Mouse (Mus musculus): ENCODE measurements around the gene Armh1.
"Not testable (repeated sequence)": the region's sequence is repeated elsewhere in the genome, so short reads cannot be mapped to it uniquely, and the experiment has no call there.

Gene Armh1

DNA sequence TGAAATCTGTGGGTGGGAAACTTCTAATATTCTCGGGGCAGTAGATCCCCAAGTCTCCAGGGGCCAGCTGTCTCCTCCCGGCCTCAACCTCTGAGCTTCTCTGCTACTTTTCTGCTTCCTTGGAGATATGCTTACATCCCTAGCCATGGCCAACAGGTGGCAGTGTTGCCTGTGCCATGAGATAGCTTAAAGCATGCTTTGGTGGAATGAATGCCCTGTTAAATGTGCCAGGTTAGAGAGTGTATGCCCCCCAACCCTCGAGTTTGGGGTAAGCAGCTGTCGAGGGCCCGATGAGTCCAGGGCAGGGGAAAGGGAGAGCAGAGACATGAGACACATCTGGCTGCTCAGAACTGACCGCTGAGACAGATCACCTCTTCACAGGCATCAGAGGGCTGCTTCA is 18.4 kb upstream of the Armh1 start:
- in situ Hi-C loops (cut with MboI; ENCODE audit: low sequenced_read_pairs): no loop called here

DNA sequence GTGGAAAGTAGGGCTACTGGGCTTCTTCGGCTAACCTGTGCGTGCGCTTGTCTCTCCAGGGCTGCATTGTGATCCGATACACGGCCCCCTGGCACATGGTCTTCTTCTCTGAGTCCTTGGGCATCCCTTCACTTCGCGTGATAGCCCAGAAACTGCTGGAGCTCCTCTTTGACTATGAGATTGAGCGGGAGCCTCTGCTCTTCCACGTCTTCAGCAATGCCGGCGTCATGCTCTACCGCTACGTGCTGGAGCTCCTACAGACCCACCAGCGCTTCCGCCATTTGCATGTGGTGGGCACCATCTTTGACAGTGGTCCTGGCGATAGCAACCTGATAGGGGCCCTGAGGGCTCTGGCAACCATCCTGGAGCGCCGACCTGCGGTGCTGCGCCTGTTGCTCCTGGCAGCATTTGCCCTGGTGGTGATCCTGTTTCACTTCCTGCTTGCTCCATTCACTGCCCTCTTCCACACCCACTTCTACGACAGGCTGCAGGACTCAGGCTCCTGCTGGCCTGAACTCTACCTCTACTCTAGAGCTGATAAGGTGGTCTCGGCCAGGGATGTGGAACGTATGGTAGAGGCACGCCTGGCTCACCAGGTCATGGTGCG is 16.0 kb upstream of the Armh1 start:
- in situ Hi-C loops (cut with MboI; ENCODE audit: low sequenced_read_pairs): no loop called here

DNA sequence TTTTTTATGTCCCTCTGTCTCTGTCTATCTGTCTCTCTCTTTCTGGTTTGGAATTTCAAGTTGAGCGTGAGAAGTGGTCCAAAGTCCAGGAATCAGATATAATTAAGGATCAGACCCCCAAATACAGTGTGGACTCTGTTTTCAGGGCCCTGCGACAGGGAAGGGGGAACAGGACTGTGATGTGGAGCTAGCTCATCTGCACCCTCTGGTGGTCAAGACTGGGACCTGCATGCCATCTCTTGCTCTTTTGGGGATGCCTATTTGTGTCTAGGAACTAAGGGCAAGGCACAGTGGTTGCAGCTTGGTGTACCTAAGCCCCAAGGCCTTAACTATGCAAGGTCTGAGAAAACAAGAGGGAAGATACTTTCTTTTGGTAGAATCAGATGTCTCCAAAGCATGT is 15.4 kb upstream of the Armh1 start:
- in situ Hi-C loops (cut with MboI; ENCODE audit: low sequenced_read_pairs): no loop called here

DNA sequence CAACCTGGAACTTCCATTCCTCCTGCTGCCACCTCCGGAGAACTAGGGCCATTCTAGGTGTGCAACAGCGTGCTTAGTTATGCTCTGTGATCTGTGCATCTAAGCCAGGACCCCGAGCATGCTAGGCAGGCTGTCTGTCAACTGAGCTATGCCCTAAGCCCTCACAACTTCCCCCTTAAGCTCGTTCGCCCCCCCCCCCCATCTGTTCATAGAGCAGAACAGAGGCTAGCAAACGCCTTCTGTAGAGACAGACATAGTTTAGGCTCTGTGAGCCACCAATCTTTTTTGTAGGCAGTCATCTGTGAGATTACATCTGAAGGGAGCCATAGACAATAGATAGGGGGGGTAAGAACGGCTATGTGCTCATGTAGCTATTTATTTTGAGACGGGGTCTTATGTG is 11.1 kb upstream of the Armh1 start:
- in situ Hi-C loops (cut with MboI; ENCODE audit: low sequenced_read_pairs): no loop called here

DNA sequence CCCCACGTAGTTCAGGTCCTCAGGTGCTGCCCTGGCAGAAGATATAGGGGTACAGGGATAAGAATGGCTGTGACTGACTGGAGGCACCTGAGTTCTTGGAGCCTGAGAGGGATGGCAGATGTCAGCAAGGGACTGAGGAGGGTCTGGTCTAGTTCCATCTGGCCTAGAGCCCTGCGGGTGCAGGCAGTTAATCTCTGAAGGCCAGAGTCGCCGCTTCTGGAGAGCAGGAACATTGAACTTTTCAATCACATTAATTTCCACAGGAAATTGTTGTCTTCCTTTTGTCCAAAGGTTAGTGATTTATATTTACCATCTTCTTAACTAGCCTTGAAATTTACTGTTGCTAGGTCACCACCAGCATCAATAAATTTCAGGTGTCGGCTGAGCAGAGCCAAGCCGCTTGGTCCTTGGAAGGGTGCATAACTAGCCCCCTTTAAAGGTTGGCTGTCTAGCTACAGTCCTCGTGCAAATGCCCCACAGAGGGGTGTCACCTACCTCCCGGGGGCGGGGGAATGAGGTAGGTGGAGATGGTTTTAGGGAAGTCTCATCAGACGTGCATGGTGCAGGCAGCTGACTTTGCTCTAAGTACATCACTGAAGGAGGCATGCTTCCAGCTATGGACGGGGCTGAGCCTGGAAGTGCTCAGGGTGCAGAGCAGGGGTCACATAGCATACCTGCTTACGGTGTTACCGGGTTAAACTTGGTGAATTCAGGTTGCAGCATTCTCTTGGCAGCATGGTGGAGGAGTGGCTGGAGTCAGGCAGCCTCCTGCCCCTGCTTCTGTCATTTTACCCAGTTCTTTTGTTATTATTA is 10.4 kb upstream of the Armh1 start:
- in situ Hi-C loops (cut with MboI; ENCODE audit: low sequenced_read_pairs): no loop called here

DNA sequence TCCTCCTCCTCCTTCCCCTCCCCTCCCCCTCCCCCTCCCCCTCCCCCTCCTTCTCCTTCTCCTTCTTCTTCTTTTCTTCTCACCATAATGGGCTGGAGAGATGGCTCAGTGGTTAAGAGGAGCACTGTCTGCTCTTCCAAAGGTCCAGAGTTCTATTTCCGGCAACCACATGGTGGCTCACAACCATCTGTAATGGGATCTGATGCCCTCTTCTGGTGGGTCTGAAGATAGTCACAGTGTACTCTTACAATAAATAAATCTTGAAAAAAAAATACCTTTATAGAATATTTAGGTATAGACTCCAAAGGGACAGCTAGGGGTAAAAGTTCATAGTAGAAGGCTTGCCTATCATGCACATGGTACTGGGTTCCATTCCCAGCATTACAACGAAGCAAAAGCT is 9.3 kb upstream of the Armh1 start:
- in situ Hi-C loops (cut with MboI; ENCODE audit: low sequenced_read_pairs): no loop called here

DNA sequence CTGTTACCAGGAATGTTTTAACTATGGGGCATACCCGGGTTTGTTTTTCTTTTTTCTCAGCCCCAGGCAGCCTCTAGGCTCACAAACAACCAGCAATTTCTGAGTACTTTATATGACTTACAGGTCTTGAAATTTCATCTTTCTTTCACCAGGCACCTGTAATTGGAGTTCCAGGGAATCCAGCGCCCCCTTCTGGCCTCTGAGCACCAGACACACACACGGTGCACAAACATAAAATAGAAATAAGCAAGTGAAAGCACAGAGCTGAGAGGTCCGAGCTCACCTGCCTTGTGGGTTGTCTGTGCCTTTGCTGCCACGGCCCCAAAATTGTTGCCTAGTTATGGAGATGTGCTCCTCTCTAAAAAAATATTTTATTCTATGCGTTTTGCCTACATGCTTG is 8.0 kb upstream of the Armh1 start:
- in situ Hi-C loops (cut with MboI; ENCODE audit: low sequenced_read_pairs): not testable (repeated sequence)

DNA sequence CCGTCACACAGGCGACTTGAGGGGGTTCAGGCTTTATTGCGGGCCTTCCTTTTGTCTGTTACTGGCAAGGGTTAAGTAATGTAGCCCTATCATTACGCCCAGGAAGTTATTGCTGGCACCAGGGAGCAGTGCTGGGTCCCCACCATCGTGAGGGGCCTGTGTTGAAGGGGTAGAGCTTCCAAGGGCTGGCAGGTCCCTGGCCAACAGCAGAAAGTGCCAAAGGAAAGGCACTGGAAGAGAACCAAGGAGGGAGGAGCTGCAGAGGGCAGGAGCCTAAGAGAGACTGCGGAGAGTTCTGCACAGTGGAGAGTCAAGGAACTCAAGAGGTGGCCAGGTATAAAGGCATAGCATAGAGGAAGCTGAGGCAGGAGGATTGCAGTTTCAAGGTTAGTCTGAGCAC is 2.7 kb upstream of the Armh1 start:
- in situ Hi-C loops (cut with MboI; ENCODE audit: low sequenced_read_pairs): no loop called here

DNA sequence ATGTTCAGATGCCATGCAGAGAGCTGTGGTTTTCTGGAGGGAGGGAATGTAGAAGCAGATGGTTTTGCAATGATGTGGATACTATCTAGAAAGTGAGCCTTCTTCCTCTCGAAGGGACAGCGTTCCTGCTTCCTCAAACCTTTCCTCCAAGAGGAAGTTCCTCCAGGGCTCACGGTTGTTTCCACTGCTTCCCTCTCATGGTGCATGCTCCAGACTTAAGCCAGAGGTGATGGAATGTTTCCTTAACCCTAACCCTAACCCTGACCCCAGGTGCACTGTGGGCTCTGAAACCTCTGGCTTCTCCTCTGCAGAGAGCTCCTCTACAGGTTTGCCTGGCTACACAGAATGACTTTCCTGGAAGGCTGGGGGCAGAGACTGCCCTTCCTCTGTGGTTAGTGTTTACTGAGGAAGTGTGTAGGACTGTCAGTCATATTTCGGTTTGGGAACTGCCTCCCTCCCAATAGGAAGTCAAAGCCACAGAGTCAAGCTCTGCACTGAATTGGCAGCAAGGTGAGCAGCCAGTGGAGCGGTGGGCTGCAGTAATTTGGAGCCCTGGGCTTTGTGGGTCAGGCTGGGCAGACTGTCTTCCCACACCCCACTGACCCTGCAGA is 2.2 kb upstream of the Armh1 start:
- in situ Hi-C loops (cut with MboI; ENCODE audit: low sequenced_read_pairs): no loop called here

DNA sequence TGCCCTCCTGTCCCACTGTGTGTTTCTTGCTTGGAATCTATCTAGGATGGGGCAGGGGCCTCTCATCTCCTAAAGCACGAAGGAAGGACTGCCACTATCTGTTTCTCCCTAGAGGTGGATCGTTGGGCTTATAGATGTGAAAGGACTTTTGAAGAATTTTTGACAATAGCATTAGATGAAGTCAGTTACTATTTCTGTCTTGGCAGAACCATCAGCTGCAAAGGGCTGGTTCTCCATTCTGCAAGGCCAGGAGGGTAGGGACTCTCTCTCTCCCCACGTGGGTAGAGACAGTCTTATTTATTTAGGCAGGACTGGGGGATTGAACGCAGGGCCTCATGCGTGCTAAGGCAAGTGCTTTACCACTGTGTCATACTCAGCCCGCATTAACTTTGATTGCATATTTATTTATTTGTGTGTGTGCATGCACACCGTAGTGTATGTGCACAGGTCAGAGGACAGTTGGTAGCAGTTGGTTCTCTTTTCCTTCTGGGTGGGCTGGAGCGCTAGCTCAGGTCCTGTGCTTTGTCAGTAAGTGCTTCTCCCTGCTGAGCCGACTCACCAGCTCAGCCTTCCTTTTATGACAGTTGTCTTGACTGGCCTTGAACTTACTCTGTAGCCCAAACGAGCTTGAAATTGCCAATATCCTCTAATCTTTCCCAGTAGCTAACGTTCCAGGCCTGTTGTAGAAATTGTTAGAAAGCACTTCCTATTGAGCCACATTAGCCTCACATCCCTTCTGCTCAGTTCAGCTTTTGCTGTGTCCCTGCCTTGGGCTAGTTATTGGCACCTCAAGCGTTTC is 1.5 kb upstream of the Armh1 start:
- in situ Hi-C loops (cut with MboI; ENCODE audit: low sequenced_read_pairs): no loop called here

DNA sequence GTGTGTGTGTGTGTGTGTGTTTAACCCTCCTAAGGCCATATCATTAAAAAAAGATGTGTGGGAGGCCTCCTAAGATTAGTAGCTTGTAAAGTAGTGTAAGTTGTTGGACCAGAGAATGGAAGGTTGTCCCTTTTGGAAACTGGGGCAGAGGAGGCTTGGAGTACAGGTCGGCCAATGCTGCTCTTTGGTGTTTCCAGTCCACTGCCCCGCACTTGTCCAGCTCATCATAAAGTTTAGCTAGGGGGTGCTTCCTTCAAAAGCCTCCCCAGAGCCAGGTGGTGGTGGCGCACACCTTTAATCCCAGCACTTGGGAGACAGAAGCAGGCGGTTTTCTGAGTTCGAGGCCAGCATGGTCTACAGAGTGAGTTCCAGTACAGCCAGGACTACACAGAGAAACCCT is 830 bp upstream of the Armh1 start:
- in situ Hi-C loops (cut with MboI; ENCODE audit: low sequenced_read_pairs): no loop called here

DNA sequence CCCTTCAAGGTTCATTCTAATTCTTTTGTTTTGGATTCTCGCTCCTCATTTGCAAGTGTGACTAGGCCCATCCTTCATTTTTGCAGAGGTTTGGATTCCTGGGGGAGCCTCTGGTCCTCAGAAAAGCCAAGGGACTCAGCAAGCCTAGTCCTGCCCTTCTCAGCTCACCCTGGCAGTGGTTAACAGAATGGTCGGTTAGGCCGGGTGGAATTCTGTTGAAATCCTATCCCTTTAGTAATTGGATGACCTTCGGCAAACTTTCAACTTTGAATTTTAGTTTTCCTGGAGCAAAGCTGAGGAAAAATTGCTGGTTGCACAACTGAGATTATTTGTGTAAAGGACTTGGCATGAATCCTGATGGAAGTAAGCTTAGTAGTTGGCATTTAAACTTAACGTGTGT is 426 bp upstream of the Armh1 start:
- in situ Hi-C loops (cut with MboI; ENCODE audit: low sequenced_read_pairs): no loop called here

DNA sequence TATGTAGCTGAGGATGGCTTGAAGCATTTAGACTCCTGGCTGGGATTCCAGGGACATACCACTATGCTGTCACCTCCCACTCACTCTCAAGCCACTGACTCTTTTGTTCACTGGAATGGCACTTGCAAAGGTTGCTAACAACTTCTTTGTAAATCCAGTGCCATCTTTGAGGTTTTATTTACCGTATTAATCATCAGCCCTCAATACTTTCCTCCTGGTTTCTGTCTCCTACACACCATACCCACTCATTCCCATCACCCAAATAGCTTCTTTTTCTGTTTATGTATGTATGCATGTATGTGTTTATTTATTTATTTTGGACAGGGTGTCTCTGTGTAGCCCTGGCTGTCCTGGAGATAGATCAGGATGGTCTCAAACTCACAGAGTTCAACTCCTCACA is 943 bp downstream of the Armh1 start:
- in situ Hi-C loops (cut with MboI; ENCODE audit: low sequenced_read_pairs): no loop called here

DNA sequence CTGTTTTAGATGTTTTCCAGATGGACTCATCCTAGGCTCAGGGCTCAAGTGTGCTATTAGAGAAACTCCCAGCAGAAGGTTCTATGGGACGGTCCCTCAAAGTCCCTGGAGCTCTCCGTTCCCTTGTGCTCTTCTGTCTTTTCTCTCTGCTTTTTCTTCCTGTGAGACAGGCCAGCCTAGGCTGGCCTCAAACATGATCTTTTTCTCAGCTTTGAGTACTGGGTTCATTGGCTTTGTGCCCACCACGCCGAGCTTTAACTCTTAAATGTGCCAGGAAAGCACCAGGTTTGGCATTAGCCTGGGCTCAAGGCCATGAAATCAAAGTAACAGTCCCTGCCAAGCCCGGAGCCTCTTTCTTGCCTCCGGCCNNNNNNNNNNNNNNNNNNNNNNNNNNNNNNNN is 11.1 kb downstream of the Armh1 start:
- in situ Hi-C loops (cut with MboI; ENCODE audit: low sequenced_read_pairs): no loop called here

DNA sequence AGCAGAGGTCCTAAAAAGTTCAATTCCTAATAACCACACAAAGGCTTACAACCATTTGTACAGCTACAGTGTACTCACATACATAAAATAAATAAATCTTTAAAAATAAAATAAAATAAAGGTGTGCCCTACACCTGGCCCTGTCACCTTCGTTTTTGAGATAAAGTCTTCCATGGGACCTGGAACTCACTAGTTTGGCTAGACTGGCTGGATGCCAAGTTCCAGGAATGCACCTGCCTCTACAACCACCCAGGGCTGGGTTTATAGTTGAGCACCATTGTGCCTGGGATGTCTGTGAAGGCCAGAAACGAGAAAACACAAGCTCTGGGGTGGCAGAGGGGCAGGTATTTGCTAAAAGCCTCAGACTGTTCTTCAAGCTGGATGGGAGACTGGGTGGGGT is 12.8 kb downstream of the Armh1 start:
- in situ Hi-C loops (cut with MboI; ENCODE audit: low sequenced_read_pairs): no loop called here

DNA sequence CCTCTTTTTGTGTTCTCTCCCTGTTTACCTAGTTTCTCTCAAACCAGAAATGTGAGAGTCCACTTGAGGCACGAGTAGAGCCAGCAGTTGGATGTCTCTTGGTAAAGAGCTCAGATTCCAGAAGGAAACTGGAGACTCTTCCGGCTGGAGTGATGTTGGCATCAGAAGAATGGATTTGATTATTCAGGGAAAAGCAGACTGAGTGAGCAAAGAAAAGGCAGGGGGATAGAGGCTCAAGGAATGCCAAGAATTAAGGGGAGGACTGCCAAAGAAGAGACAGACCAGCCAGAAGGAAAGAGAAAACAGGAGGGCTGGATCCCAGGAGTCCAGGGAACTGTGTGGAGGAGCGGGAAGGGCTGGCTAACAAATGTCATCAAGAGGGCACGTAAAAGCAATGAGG is 16.1 kb downstream of the Armh1 start:
- in situ Hi-C loops (cut with MboI; ENCODE audit: low sequenced_read_pairs): no loop called here

DNA sequence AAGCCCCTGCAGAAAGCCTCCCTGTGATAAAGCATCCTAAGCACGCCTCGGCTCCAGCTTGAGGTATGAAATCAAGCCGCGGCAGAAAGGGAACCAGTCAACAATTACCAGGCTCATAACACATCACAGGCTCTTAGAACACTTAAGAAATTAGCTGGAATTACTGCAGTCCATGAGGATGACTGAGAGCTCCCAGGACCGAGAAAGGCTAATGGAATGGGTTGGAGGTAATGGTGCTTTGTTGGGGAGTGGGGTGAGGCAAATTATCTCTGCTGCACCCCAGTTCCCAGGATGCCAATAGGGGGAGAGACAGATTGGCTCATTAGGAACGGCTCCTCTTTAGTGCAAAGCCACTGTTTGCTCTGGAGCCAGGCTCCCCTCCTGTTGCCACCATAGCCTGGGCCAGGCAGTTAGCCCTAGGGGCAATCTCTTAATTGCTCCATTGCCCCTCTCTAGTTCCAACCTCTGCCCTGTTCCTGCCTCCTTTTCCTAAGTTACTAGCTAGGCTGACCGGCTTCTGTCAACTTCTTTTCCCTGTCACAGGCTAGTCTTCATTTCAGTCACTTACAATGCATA is 17.7 kb downstream of the Armh1 start:
- in situ Hi-C loops (cut with MboI; ENCODE audit: low sequenced_read_pairs): no loop called here

DNA sequence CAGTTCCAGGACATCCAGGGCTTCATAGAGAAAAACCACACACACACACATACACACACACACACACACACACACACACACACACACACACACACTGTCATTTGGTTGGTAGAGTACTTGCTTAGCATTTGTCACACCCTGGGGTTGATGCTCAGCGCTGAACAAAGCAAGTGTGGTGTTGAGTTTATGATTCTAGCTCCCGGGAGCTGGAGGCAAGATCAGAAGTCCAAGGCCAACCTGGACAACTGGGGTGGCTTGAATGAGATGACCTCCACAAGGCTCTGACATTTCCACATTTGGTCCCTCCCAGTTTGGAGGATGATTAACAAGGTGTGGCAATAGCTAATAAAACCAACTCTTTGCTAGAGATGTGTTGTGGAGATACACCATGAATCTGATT is 20.7 kb downstream of the Armh1 start:
- in situ Hi-C loops (cut with MboI; ENCODE audit: low sequenced_read_pairs): no loop called here

DNA sequence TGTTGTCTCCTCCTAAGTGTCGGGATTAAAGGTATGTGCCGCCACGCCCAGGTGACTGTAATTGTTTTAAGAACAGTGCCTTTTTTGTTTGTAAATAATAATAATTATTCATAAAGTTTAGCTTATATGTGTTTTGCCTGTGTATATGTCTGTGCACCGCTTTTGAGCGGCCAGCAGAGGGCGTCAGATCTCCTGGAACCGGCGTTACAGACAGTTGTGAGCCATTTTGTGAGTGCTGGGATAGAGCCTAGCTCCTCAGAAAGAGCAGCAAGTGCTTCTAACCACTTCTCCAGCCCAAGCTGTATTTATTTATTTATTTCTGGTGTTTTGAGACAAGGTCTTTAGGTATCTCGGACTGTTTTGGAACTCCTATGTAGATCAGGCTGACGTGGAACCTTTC is 21.6 kb downstream of the Armh1 start:
- in situ Hi-C loops (cut with MboI; ENCODE audit: low sequenced_read_pairs): no loop called here

DNA sequence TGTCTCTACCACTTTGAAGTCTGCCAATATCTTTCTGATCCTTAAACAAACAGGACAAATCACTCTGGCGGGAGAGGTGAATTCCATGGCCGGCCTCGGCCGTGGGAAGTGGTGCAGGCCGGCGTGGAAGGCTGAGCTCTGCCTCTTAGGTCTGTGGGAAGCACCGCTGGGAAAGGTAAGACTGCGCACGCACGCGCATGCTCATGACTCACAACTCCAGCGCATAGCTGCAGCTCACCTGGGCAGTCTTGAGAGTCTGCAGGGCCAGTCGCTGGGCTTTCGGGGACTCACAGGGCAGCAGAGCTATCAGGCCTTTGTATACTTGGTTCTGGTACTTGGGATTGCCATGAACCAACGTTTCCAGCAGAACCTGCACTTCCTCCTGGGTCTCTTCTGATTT is 22.3 kb downstream of the Armh1 start:
- in situ Hi-C loops (cut with MboI; ENCODE audit: low sequenced_read_pairs): no loop called here

DNA sequence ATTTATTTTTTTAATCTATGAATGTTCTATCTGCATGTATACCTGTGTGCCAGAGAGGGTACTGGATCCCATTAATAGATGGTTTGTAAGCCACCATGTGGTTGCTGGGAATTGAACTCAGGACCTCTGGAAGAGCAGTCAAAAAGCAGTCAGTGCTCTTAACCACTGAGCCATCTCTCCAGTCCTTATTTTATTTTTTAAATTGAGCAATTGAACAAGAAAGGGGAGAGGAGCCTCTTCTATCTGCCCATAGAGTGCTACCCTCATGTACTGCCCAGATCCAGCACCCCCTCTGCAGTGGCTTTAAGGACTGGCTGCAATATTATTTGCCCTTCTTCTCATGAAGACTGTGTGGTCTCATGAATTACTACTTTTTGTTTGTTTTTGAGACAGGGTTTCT is 26.7 kb downstream of the Armh1 start:
- in situ Hi-C loops (cut with MboI; ENCODE audit: low sequenced_read_pairs): no loop called here

All from CH12F3 (cell line).